Mouse (Mus musculus): ENCODE data around the gene Vmn2r80. TPM values are rescaled to one million over a fixed set of nuclear protein-coding genes. Genes with fewer than 3 reads are reported as not detected.

Gene Vmn2r80
- not detected in 2 replicates for polyA plus RNA-seq (2012; rRNA removed)

DNA sequence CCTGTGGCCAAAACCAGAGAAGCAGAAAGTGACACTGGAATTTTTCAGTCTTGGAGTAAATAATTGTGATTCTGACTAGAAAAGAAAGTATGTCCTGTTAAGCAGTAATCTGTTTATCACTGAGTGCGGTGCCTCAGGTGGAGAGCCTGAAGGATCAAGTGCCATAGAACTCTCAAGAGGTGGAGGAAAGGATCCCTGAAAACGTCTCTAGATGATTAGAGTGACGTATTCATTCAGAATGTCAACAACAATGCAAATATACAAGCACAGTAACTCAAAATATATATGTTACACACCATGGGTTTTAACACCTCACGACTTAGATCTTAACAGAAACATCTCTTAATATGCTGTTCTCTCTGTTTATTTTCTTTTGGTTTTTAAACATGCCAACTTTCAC lies at the start of gene Vmn2r80:
Gene Vmn2r80 (plus strand): TSS at position 301 of the 400 bp plus-strand sequence.

Other genes starting within 250 kb of the Vmn2r80 start
- gene Olfr1354, start 235.6 kb upstream of the Vmn2r80 start, polyA plus RNA-seq (2012; rRNA removed) = not detected in 2 replicates
- gene Olfr8, start 198.1 kb upstream of the Vmn2r80 start, polyA plus RNA-seq (2012; rRNA removed) = not detected in 2 replicates
- gene Olfr1353, start 185.5 kb upstream of the Vmn2r80 start, polyA plus RNA-seq (2012; rRNA removed) = not detected in 2 replicates
- gene Olfr1352, start 167.7 kb upstream of the Vmn2r80 start, polyA plus RNA-seq (2012; rRNA removed) = not detected in 2 replicates
- not detected in 2 replicates for gene Olfr1351, start 136.3 kb upstream of the Vmn2r80 start, polyA plus RNA-seq (2012; rRNA removed)
- not detected in 2 replicates for gene Olfr57, start 120.0 kb upstream of the Vmn2r80 start, polyA plus RNA-seq (2012; rRNA removed)
- 1.6 TPM in 2 replicates for gene 2610008E11Rik, start 51.2 kb upstream of the Vmn2r80 start, polyA plus RNA-seq (2012; rRNA removed)
- not detected in 2 replicates for gene Vmn2r81, start 98.9 kb downstream of the Vmn2r80 start, polyA plus RNA-seq (2012; rRNA removed)
- not detected in 2 replicates for gene Vmn2r82, start 207.8 kb downstream of the Vmn2r80 start, polyA plus RNA-seq (2012; rRNA removed)

All from liver, embryonic 14 days (tissue).